In the genomic region with DNA sequence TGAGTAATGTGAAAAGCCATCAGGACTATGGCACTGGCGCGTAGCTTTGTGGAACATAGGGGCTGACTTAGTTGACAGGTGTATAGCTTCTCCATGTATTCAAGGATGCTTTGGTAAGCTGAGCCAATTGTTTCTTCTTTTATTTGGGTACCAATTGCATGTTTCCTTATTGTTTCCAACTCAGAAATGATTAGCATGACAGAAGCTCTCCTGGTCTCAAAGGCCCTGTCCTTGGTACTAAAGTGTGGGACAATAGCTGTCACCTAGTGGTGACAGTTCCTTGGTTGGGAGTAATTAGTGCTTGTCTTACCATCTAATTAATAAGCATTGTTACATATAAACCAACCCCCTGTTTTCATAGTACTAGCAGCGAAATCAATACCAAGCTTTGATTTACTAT, we compare ENCODE assay signal across 18 mouse cellular contexts.
DNase-seq lines count a peak whose midpoint lies in the region; ATAC-seq lines count a peak whose summit lies in the region.
"Had no signal": no experiment of that assay in that cellular context is flagged by ENCODE, and none has a peak within 500 bp of the region (broad histone marks: within the 10 kb centered on the region; RNA-seq: fewer than 3 reads in every experiment).

No protein-coding gene starts in this region.

- H3K4me3 ChIP-seq in forebrain, embryonic 13.5 days: no peak overlapping the region
- no peak overlapping the region for H3K4me3 ChIP-seq in forebrain, embryonic 11.5 days (ENCODE audit: low read depth, low read length)
- no peak overlapping the region for H3K4me3 ChIP-seq in hindbrain, embryonic 12.5 days
- H3K4me3 ChIP-seq in hindbrain, embryonic 10.5 days: no peak overlapping the region
- H3K4me3 ChIP-seq in midbrain, embryonic 14.5 days (replicated peaks; ENCODE audit: low read depth, low read length): no peak overlapping the region
- no peak overlapping the region for H3K4me3 ChIP-seq in midbrain, embryonic 11.5 days (ENCODE audit: low read depth, low read length)
- H3K4me3 ChIP-seq: embryonic facial prominence, embryonic 10.5 days; gastrocnemius, adult 2 months; heart, embryonic 12.5 days; hindbrain, embryonic 13.5 days had no signal

- no peaks in the 10 kb centered on the region for H3K9me3 ChIP-seq in forebrain, embryonic 13.5 days (replicated peaks)
- H3K9me3 ChIP-seq in forebrain, embryonic 11.5 days (ENCODE audit: control insufficient read depth, low read length): no peaks in the 10 kb centered on the region
- no peaks in the 10 kb centered on the region for H3K9me3 ChIP-seq in hindbrain, embryonic 12.5 days (replicated peaks)
- H3K9me3 ChIP-seq in hindbrain, embryonic 10.5 days: no peaks in the 10 kb centered on the region
- H3K9me3 ChIP-seq in midbrain, embryonic 14.5 days (ENCODE audit: control insufficient read depth, low read length): no peaks in the 10 kb centered on the region
- H3K9me3 ChIP-seq in midbrain, embryonic 11.5 days (ENCODE audit: control insufficient read depth, low read length): no peaks in the 10 kb centered on the region
- H3K9me3 ChIP-seq: embryonic facial prominence, embryonic 10.5 days; heart, embryonic 12.5 days; hindbrain, embryonic 13.5 days had no signal

- no peak overlapping the region for H3K27ac ChIP-seq in forebrain, embryonic 13.5 days
- H3K27ac ChIP-seq in forebrain, embryonic 11.5 days (ENCODE audit: low read depth, low read length): no peak overlapping the region
- H3K27ac ChIP-seq in hindbrain, embryonic 12.5 days: peak overlapping the region; percentile 62; the same call in 1 of the 2 replicates
- no peak overlapping the region for H3K27ac ChIP-seq in hindbrain, embryonic 10.5 days
- H3K27ac ChIP-seq in midbrain, embryonic 14.5 days (replicated peaks; ENCODE audit: low read depth, low read length): no peak overlapping the region
- no peak overlapping the region for H3K27ac ChIP-seq in midbrain, embryonic 11.5 days (ENCODE audit: low read depth, low read length)
- H3K27ac ChIP-seq: embryonic facial prominence, embryonic 10.5 days; gastrocnemius, adult 2 months had no signal

- peaks cover 18% of the 10 kb centered on the region for H3K4me1 ChIP-seq in forebrain, embryonic 13.5 days
- H3K4me1 ChIP-seq in forebrain, embryonic 11.5 days (replicated peaks; ENCODE audit: control insufficient read depth, insufficient read depth, low read length): peaks cover 9% of the 10 kb centered on the region; the same call in 1 of the 2 replicates
- peaks cover 25% of the 10 kb centered on the region for H3K4me1 ChIP-seq in hindbrain, embryonic 12.5 days
- H3K4me1 ChIP-seq in hindbrain, embryonic 10.5 days (replicated peaks): peaks cover 59% of the 10 kb centered on the region
- peaks cover 11% of the 10 kb centered on the region for H3K4me1 ChIP-seq in midbrain, embryonic 14.5 days (ENCODE audit: control insufficient read depth, insufficient read depth, low read length)
- peaks cover 15% of the 10 kb centered on the region; the same call in 1 of the 2 replicates for H3K4me1 ChIP-seq in midbrain, embryonic 11.5 days (ENCODE audit: control insufficient read depth, insufficient read depth, low read length)

- H3K9ac ChIP-seq in forebrain, embryonic 13.5 days: no peak overlapping the region
- H3K9ac ChIP-seq in forebrain, embryonic 11.5 days (ENCODE audit: low read length): no peak overlapping the region
- H3K9ac ChIP-seq in hindbrain, embryonic 12.5 days: no peak overlapping the region
- no peak overlapping the region for H3K9ac ChIP-seq in midbrain, embryonic 14.5 days (replicated peaks; ENCODE audit: low read length)
- no peak overlapping the region for H3K9ac ChIP-seq in midbrain, embryonic 11.5 days (ENCODE audit: low read length)
- H3K9ac ChIP-seq: heart, embryonic 12.5 days; hindbrain, embryonic 13.5 days had no signal

- 18% methylated on average over 3 of the region's 3 CpGs for WGBS in forebrain, embryonic 13.5 days
- 28% methylated on average over 3 of the region's 3 CpGs for WGBS in forebrain, embryonic 11.5 days
- WGBS in hindbrain, embryonic 12.5 days: 25% methylated on average over 3 of the region's 3 CpGs
- WGBS in hindbrain, embryonic 10.5 days: 39% methylated on average over 3 of the region's 3 CpGs
- WGBS in midbrain, embryonic 14.5 days: 41% methylated on average over 3 of the region's 3 CpGs
- WGBS in midbrain, embryonic 11.5 days: 52% methylated on average over 3 of the region's 3 CpGs

- no peak for ATAC-seq in forebrain, embryonic 13.5 days
- ATAC-seq in forebrain, embryonic 11.5 days (replicated peaks; ENCODE audit: low FRiP score): no peak
- ATAC-seq in hindbrain, embryonic 12.5 days (ENCODE audit: low FRiP score): peak; percentile 22; the same call in 1 of the 2 replicates
- no peak for ATAC-seq in midbrain, embryonic 14.5 days (ENCODE audit: low FRiP score, low TSS enrichment)
- no peak for ATAC-seq in midbrain, embryonic 11.5 days (ENCODE audit: low FRiP score)
- ATAC-seq: inflammation-experienced regulatory T-cells, adult 6 months; intestine, postnatal 0 days; Patski had no signal

- peak overlapping the region; percentile 24; the same call in 1 of the 2 replicates for H3K4me2 ChIP-seq in forebrain, embryonic 13.5 days
- no peak overlapping the region for H3K4me2 ChIP-seq in forebrain, embryonic 11.5 days (ENCODE audit: low read depth, low read length, severe bottlenecking)
- no peak overlapping the region for H3K4me2 ChIP-seq in hindbrain, embryonic 12.5 days (replicated peaks)
- H3K4me2 ChIP-seq in midbrain, embryonic 14.5 days (ENCODE audit: low read length): 0 out of 2 replicates have a peak overlapping the region, but pooled peaks have one; percentile 3
- no peak overlapping the region for H3K4me2 ChIP-seq in midbrain, embryonic 11.5 days
- H3K4me2 ChIP-seq: heart, embryonic 12.5 days; hindbrain, embryonic 13.5 days had no signal

- no peaks in the 10 kb centered on the region for H3K27me3 ChIP-seq in forebrain, embryonic 13.5 days
- H3K27me3 ChIP-seq in forebrain, embryonic 11.5 days (ENCODE audit: control insufficient read depth, insufficient read depth, low read length): no peaks in the 10 kb centered on the region
- no peaks in the 10 kb centered on the region for H3K27me3 ChIP-seq in hindbrain, embryonic 12.5 days
- H3K27me3 ChIP-seq in hindbrain, embryonic 10.5 days (ENCODE audit: insufficient read depth, poor library complexity, severe bottlenecking): no peaks in the 10 kb centered on the region
- H3K27me3 ChIP-seq in midbrain, embryonic 14.5 days (ENCODE audit: control insufficient read depth, insufficient read depth, low read length): no peaks in the 10 kb centered on the region
- no peaks in the 10 kb centered on the region for H3K27me3 ChIP-seq in midbrain, embryonic 11.5 days (ENCODE audit: control insufficient read depth, insufficient read depth, low read length)
- H3K27me3 ChIP-seq: heart, embryonic 12.5 days; hindbrain, embryonic 13.5 days; Patski had no signal

- intact Hi-C loops in left cerebral cortex, postnatal 14 days (cut with DNase I): no loop called here

- H3K36me3 ChIP-seq in forebrain, embryonic 13.5 days (ENCODE audit: poor library complexity, severe bottlenecking): no peaks in the 10 kb centered on the region
- no peaks in the 10 kb centered on the region for H3K36me3 ChIP-seq in forebrain, embryonic 11.5 days (ENCODE audit: control insufficient read depth, insufficient read depth, low read length)
- H3K36me3 ChIP-seq in hindbrain, embryonic 12.5 days: no peaks in the 10 kb centered on the region
- no peaks in the 10 kb centered on the region for H3K36me3 ChIP-seq in hindbrain, embryonic 10.5 days
- H3K36me3 ChIP-seq in midbrain, embryonic 14.5 days (ENCODE audit: control insufficient read depth, insufficient read depth, low read length): no peaks in the 10 kb centered on the region
- no peaks in the 10 kb centered on the region for H3K36me3 ChIP-seq in midbrain, embryonic 11.5 days (ENCODE audit: control insufficient read depth, insufficient read depth, low read length)
- H3K36me3 ChIP-seq: embryonic facial prominence, embryonic 10.5 days; hindbrain, embryonic 13.5 days had no signal

- no peak for DNase-seq in forebrain, embryonic 11.5 days (ENCODE audit: low spot score)
- DNase-seq in hindbrain, embryonic 10.5 days (ENCODE audit: low spot score): no peak
- no peak for DNase-seq in midbrain, embryonic 14.5 days
- no peak for DNase-seq in midbrain, embryonic 11.5 days (ENCODE audit: low spot score, missing footprints)
- no peak for DNase-seq in left cerebral cortex, postnatal 14 days (ENCODE audit: low spot score in 2 of 2)
- DNase-seq: adrenal gland, adult 8-10 months; adrenal gland, postnatal 36 days; cerebellum, adult 2 months; gastrocnemius, adult 2 months; gastrocnemius, postnatal 25 days had no signal

Comparison
In these comparisons a context has a peak if more than half of its experiments do, and no peak if none do; other contexts are left out.
1. H3K4me2 ChIP-seq: peak in forebrain, embryonic 13.5 days (single experiment) and midbrain, embryonic 14.5 days (single experiment); none in forebrain, embryonic 11.5 days (single experiment), hindbrain, embryonic 12.5 days (single experiment) and midbrain, embryonic 11.5 days (single experiment).